Mouse (Mus musculus): ENCODE measurements around the gene Ckap2l. TPM values are rescaled to one million over a fixed set of nuclear protein-coding genes. Genes with fewer than 3 reads are reported as not detected.
A peak's percentile ranks its signal among the peaks of the same experiment; 100 is the strongest.

Ckap2l gene
- 10 to 100 TPM; 10.8 to 18.2 TPM for polyA plus RNA-seq (2017; shearing (Covaris generic))

GRCm38 (mm10) chr2:129296671-129297588 lies at the start of gene Ckap2l:
Gene Ckap2l, minus strand, starts transcription at chr2:129297212.
- peak; percentile 99 for ATAC-seq

GRCm38 (mm10) chr2:129338138-129338621 lies 41.2 kb upstream of the Ckap2l start:
- ATAC-seq, result no peak

GRCm38 (mm10) chr2:129333471-129333870 lies 36.5 kb upstream of the Ckap2l start:
- ATAC-seq, result no peak

GRCm38 (mm10) chr2:129330540-129330939 lies 33.5 kb upstream of the Ckap2l start:
- no peak for ATAC-seq

- ATAC-seq, result no peak
Observed at GRCm38 (mm10) chr2:129330024-129330423, 33.0 kb upstream of the Ckap2l start.

- no peak for ATAC-seq
Observed at GRCm38 (mm10) chr2:129328238-129328637, 31.2 kb upstream of the Ckap2l start.

GRCm38 (mm10) chr2:129324216-129324615 lies 27.2 kb upstream of the Ckap2l start:
- no peak for ATAC-seq

GRCm38 (mm10) chr2:129322117-129322635 lies 25.2 kb upstream of the Ckap2l start:
- no peak for ATAC-seq

- no peak for ATAC-seq
Observed at GRCm38 (mm10) chr2:129320033-129320605, 23.1 kb upstream of the Ckap2l start.

- ATAC-seq, result peak; percentile 43
Observed at GRCm38 (mm10) chr2:129315831-129316230, 18.8 kb upstream of the Ckap2l start.

GRCm38 (mm10) chr2:129314880-129315279 lies 17.9 kb upstream of the Ckap2l start:
- ATAC-seq, result no peak

- peak; percentile 72 for ATAC-seq
Observed at GRCm38 (mm10) chr2:129313934-129314333, 16.9 kb upstream of the Ckap2l start.

- ATAC-seq, result no peak
Observed at GRCm38 (mm10) chr2:129309836-129310235, 12.8 kb upstream of the Ckap2l start, which contains the start of gene Il1a. Gene Il1a, minus strand, starts transcription at chr2:129309972.

- ATAC-seq, result no peak
Observed at GRCm38 (mm10) chr2:129306020-129306419, 9.0 kb upstream of the Ckap2l start.

GRCm38 (mm10) chr2:129297589-129297982 lies 574 bp upstream of the Ckap2l start:
- ATAC-seq, result peak; percentile 17

- ATAC-seq, result no peak
Observed at GRCm38 (mm10) chr2:129296086-129296485, 926 bp downstream of the Ckap2l start.

GRCm38 (mm10) chr2:129295075-129295474 lies 1.9 kb downstream of the Ckap2l start:
- no peak for ATAC-seq

GRCm38 (mm10) chr2:129273823-129274222 lies 23.2 kb downstream of the Ckap2l start:
- no peak for ATAC-seq

- no peak for ATAC-seq
Observed at GRCm38 (mm10) chr2:129270621-129271020, 26.4 kb downstream of the Ckap2l start.

- ATAC-seq, result no peak
Observed at GRCm38 (mm10) chr2:129269986-129270385, 27.0 kb downstream of the Ckap2l start.

GRCm38 (mm10) chr2:129269161-129269643 lies 27.8 kb downstream of the Ckap2l start:
- ATAC-seq, result no peak

GRCm38 (mm10) chr2:129267738-129268137 lies 29.3 kb downstream of the Ckap2l start:
- ATAC-seq, result no peak

- no peak for ATAC-seq
Observed at GRCm38 (mm10) chr2:129265316-129265715, 31.7 kb downstream of the Ckap2l start.
